Mouse (Mus musculus) heart, embryonic 16.5 days (tissue): ENCODE measurements at regions not wholly inside any gene's neighbourhood (a gene's known extent, or its start where the extent isn't known, plus 50 kb on each side); places are given as distances from the start of the nearest gene placed in this dataset.
A peak's percentile ranks its signal among the peaks of the same experiment; 100 is the strongest.

Source experiments
- ATAC-seq: fragments of 200-750 bp; cut with Nextera tagmentation; replicated peaks from 2 replicates; pipeline ENCODE4 v1.8.0; 2017; ENCODE audit warnings: moderate number of reproducible peaks; ENCODE audit not compliant: insufficient read depth, low FRiP score; ENCODE audit errors: extremely low read depth
- H3K27ac ChIP-seq: fragments of 300-500 bp; sonication (generic); 2 replicates; pipeline ENCODE4 v1.5.1; 2014; ENCODE audit warnings: mild to moderate bottlenecking, low read length, control low read depth, moderate library complexity
- H3K27me3 ChIP-seq: fragments of 300-500 bp; sonication (generic); 2 replicates; pipeline ENCODE4 v1.6.1; 2014; ENCODE audit warnings: low read length, mixed read lengths; ENCODE audit not compliant: control insufficient read depth, insufficient read depth
- H3K36me3 ChIP-seq: fragments of 300-500 bp; sonication (generic); 2 replicates; pipeline ENCODE4 v1.6.1; 2014; ENCODE audit not compliant: control insufficient read depth, insufficient read depth
- H3K4me1 ChIP-seq: fragments of 300-500 bp; sonication (generic); 2 replicates; pipeline ENCODE4 v1.6.1; 2014; ENCODE audit warnings: low read length, mixed read lengths; ENCODE audit not compliant: control insufficient read depth, insufficient read depth
- H3K4me2 ChIP-seq: fragments of 300-500 bp; sonication (generic); 2 replicates; pipeline ENCODE4 v1.6.1; 2014; ENCODE audit warnings: low read depth, mild to moderate bottlenecking, control low read depth, low read length
- H3K4me3 ChIP-seq: fragments of 300-500 bp; sonication (generic); 2 replicates; pipeline ENCODE4 v1.5.1; 2014; ENCODE audit warnings: mild to moderate bottlenecking, control low read depth, low read length
- H3K9ac ChIP-seq: fragments of 300-500 bp; sonication (generic); 2 replicates; pipeline ENCODE4 v1.6.1; 2014; ENCODE audit warnings: low read length, control low read depth
- H3K9me3 ChIP-seq: fragments of 300-500 bp; sonication (generic); replicated peaks from 2 replicates; pipeline ENCODE4 v1.6.1; 2016; ENCODE audit warnings: low read length; ENCODE audit not compliant: control insufficient read depth
- WGBS: fragments of 180-500 bp; shearing (Covaris S2); extraction: QIAGEN DNeasy Blood & Tissue Kit; methylation state at CpG from one replicate; pipeline ENCODE4 v1.1.7; 2014; 5-methylcytosine and 5-hydroxymethylcytosine counted together

GRCm38 (mm10) chr6:31692024-31692423 is 128.2 kb upstream of the Podxl start:
- Histone ChIP-seq H3K9ac (no peak overlapping the region), H3K27ac (no peak overlapping the region), H3K4me3 (no peak overlapping the region), H3K4me1 (no peaks in the 10 kb centered on the region), H3K36me3 (no peaks in the 10 kb centered on the region), H3K4me2 (no peak overlapping the region), H3K27me3 (no peaks in the 10 kb centered on the region), H3K9me3 (no peaks in the 10 kb centered on the region)
- ATAC-seq, result no peak
- WGBS, result 61% methylated on average over 6 of the region's 6 CpGs

GRCm38 (mm10) chr6:31680101-31680500 is 116.3 kb upstream of the Podxl start:
- 49% methylated on average over 2 of the region's 2 CpGs for whole genome bisulfite sequencing
- Histone ChIP-seq H3K4me1 (no peaks in the 10 kb centered on the region), H3K27me3 (no peaks in the 10 kb centered on the region), H3K9ac (no peak overlapping the region), H3K9me3 (no peaks in the 10 kb centered on the region), H3K4me2 (no peak overlapping the region), H3K36me3 (no peaks in the 10 kb centered on the region), H3K4me3 (no peak overlapping the region), H3K27ac (no peak overlapping the region)
- ATAC-seq, result no peak

DNA sequence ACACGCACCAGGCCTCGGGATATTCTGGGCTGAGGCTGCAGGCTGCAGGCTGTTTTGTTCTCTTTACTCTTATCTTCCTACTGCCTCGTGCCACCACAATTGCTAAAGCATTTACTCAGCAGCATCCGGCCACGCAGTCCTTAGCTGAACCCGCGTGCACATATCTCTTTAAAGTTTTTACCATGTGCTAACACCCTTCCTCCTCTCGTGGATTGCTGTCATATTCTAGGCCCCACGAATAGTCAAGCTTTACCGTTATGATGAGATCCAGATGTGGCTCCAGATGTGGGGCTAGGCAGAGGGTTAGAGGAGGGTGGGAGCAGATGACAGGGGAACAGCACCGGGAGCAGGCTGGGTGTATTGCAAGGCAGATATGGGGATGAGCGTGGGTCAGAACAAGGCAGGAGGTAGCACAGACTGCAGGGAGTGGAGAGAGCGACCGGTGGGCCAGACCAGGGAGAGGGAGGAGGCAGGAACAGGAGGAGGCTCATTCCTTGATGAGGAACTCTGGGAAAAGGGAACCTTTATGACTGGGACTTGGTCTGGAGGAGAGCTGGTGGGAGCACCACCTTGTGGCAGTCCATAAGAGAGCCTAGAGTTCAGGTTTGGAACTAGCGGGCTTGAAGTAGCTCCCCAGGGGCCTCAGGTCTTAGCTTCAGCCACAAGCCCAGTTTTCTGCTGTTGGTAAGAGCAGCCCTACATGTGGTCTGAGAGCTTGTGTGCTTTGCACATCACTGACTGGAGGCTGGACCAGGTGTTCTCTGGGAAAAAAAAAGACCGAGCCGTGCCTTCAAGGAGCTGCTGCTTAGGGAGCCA is 102.1 kb upstream of the Podxl start:
- Histone ChIP-seq H3K9me3 (0 out of 2 replicates have a peak, but pooled peaks cover 3% of the 10 kb centered on the region), H3K36me3 (no peaks in the 10 kb centered on the region), H3K9ac (no peak overlapping the region), H3K27me3 (peaks cover 9% of the 10 kb centered on the region), H3K27ac (no peak overlapping the region), H3K4me3 (no peak overlapping the region), H3K4me2 (no peak overlapping the region), H3K4me1 (0 out of 2 replicates have a peak, but pooled peaks cover 3% of the 10 kb centered on the region)
- no peak for ATAC-seq
- 40% methylated on average over 17 of the region's 17 CpGs for WGBS

DNA sequence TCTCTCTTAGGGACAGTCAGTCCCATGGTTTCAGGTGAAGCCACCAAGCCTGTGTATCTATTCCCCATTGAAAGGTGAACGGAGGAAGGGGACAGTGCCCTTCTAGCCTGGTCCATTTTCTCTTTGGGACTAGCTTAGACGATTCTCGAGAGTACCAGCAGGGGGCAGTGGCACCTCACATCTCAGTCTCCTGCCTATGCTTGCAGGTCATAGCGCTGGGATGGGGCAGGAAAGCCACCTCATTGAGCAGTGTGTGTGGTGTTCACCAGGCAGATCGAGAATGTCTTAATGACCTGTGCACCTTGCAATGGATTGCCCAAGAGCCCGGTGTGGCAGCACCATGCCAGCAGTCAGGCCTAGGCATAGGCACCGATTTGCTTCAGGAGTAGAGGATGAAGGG is 100.7 kb upstream of the Podxl start:
- H3K4me1 ChIP-seq, result 0 out of 2 replicates have a peak, but pooled peaks cover 3% of the 10 kb centered on the region

GRCm38 (mm10) chr6:31660778-31661177 is 97.0 kb upstream of the Podxl start:
- no peak overlapping the region for H3K4me2 ChIP-seq
- no peaks in the 10 kb centered on the region for H3K36me3 ChIP-seq
- 0 out of 2 replicates have a peak, but pooled peaks cover 2% of the 10 kb centered on the region for H3K4me1 ChIP-seq
- peaks cover 9% of the 10 kb centered on the region for H3K27me3 ChIP-seq
- H3K9me3 ChIP-seq, result no peaks in the 10 kb centered on the region
- H3K4me3 ChIP-seq, result no peak overlapping the region
- no peak overlapping the region for H3K27ac ChIP-seq
- 12% methylated on average over 8 of the region's 8 CpGs for WGBS
- no peak overlapping the region for H3K9ac ChIP-seq
- peak; percentile 67; the same call in 1 of the 2 replicates for ATAC-seq

More for the DNA sequence above, 100.7 kb upstream of the Podxl start:
- 22% methylated on average over 7 of the region's 7 CpGs for WGBS
- Histone ChIP-seq H3K4me2 (no peak overlapping the region), H3K27me3 (peaks cover 9% of the 10 kb centered on the region), H3K27ac (no peak overlapping the region), H3K36me3 (no peaks in the 10 kb centered on the region), H3K9me3 (0 out of 2 replicates have a peak, but pooled peaks cover 3% of the 10 kb centered on the region), H3K4me3 (no peak overlapping the region), H3K9ac (no peak overlapping the region)
- 0 out of 2 replicates have a peak, but pooled peaks have one; percentile 37 for ATAC-seq

DNA sequence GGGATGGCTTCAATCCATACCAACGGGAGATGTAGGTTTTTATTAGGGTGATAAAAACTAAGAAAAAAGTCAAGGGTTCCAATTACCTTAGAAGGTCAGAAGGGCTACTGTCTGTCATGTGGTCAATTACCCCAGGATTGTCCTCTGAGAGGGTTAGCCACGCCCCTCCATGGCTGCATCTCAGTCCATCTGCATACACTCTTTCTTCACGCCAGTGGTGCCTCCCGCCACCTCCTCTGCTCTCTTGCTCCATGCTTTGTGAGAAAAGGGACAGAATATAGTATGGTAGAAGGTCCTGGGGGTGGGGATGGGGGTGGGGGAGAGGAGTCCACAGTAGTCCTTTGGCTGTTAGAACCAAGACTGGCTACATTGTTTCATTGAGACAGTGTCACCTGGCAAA is 96.1 kb upstream of the Podxl start:
- Histone ChIP-seq H3K9me3 (no peaks in the 10 kb centered on the region), H3K4me1 (no peaks in the 10 kb centered on the region), H3K27me3 (peaks cover 9% of the 10 kb centered on the region), H3K4me2 (no peak overlapping the region), H3K27ac (no peak overlapping the region), H3K36me3 (no peaks in the 10 kb centered on the region), H3K9ac (no peak overlapping the region), H3K4me3 (no peak overlapping the region)
- no peak for ATAC-seq
- 72% methylated on average over 4 of the region's 4 CpGs for WGBS

- Histone ChIP-seq H3K4me2 (no peak overlapping the region), H3K4me1 (no peaks in the 10 kb centered on the region), H3K27me3 (peaks cover 7% of the 10 kb centered on the region; the same call in 1 of the 2 replicates), H3K9ac (no peak overlapping the region), H3K36me3 (no peaks in the 10 kb centered on the region), H3K4me3 (no peak overlapping the region), H3K27ac (no peak overlapping the region), H3K9me3 (no peaks in the 10 kb centered on the region)
- ATAC-seq, result no peak
- 77% methylated on average over 19 of the region's 19 CpGs for WGBS
Observed at GRCm38 (mm10) chr6:31658447-31659199, 94.8 kb upstream of the Podxl start.

GRCm38 (mm10) chr6:31650791-31651476 is 87.2 kb upstream of the Podxl start:
- Histone ChIP-seq H3K27me3 (no peaks in the 10 kb centered on the region), H3K4me2 (no peak overlapping the region), H3K27ac (no peak overlapping the region), H3K4me1 (no peaks in the 10 kb centered on the region), H3K9me3 (no peaks in the 10 kb centered on the region), H3K9ac (no peak overlapping the region), H3K36me3 (no peaks in the 10 kb centered on the region), H3K4me3 (no peak overlapping the region)
- ATAC-seq, result no peak
- 46% methylated on average over 7 of the region's 7 CpGs for WGBS
